Mouse (Mus musculus): ENCODE data around the gene Samd4. TPM values are rescaled to one million over a fixed set of nuclear protein-coding genes. Genes with fewer than 3 reads are reported as not detected.

Samd4 gene
- polyA plus RNA-seq, 1 experiment from 2014 or later = 5.0 TPM

- Histone ChIP-seq H3K4me1 (ENCODE audit: control insufficient read depth, insufficient read depth, low read length) (peaks cover 7% of the 10 kb centered on the region; the same call in 1 of the 2 replicates), H3K27ac (ENCODE audit: low read length) (no peak overlapping the region), H3K9me3 (replicated peaks; ENCODE audit: control insufficient read depth, low read length, poor library complexity, severe bottlenecking) (no peaks in the 10 kb centered on the region), H3K4me2 (ENCODE audit: low read length) (no peak overlapping the region), H3K36me3 (ENCODE audit: control insufficient read depth, insufficient read depth, low read length) (no peaks in the 10 kb centered on the region), H3K9ac (ENCODE audit: low read depth, low read length) (no peak overlapping the region), H3K4me3 (ENCODE audit: low read depth, low read length) (no peak overlapping the region), H3K27me3 (ENCODE audit: control insufficient read depth, insufficient read depth, low read depth, low read length) (no peaks in the 10 kb centered on the region)
- no peak for ATAC-seq
- WGBS = 89% methylated on average over 3 of the region's 3 CpGs
These were observed 133.0 kb downstream of the Samd4 start for GRCm38 (mm10) chr14:47015618-47016017.

GRCm38 (mm10) chr14:47017658-47018057 is 135.0 kb downstream of the Samd4 start:
- Histone ChIP-seq H3K4me2 (ENCODE audit: low read length) (no peak overlapping the region), H3K9ac (ENCODE audit: low read depth, low read length) (no peak overlapping the region), H3K36me3 (ENCODE audit: control insufficient read depth, insufficient read depth, low read length) (no peaks in the 10 kb centered on the region), H3K4me3 (ENCODE audit: low read depth, low read length) (no peak overlapping the region), H3K27me3 (ENCODE audit: control insufficient read depth, insufficient read depth, low read depth, low read length) (no peaks in the 10 kb centered on the region), H3K27ac (ENCODE audit: low read length) (no peak overlapping the region), H3K4me1 (ENCODE audit: control insufficient read depth, insufficient read depth, low read length) (no peaks in the 10 kb centered on the region), H3K9me3 (replicated peaks; ENCODE audit: control insufficient read depth, low read length, poor library complexity, severe bottlenecking) (no peaks in the 10 kb centered on the region)
- WGBS = 92% methylated on average over 3 of the region's 3 CpGs
- ATAC-seq = no peak

- WGBS = 67% methylated on average over 10 of the region's 10 CpGs
- H3K4me3 ChIP-seq (ENCODE audit: low read depth, low read length) = no peak overlapping the region
- H3K27ac ChIP-seq (ENCODE audit: low read length) = no peak overlapping the region
- no peak overlapping the region for H3K4me2 ChIP-seq (ENCODE audit: low read length)
- H3K9me3 ChIP-seq (replicated peaks; ENCODE audit: control insufficient read depth, low read length, poor library complexity, severe bottlenecking) = no peaks in the 10 kb centered on the region
- H3K4me1 ChIP-seq (ENCODE audit: control insufficient read depth, insufficient read depth, low read length) = no peaks in the 10 kb centered on the region
- ATAC-seq = no peak
- H3K36me3 ChIP-seq (ENCODE audit: control insufficient read depth, insufficient read depth, low read length) = no peaks in the 10 kb centered on the region
- no peaks in the 10 kb centered on the region for H3K27me3 ChIP-seq (ENCODE audit: control insufficient read depth, insufficient read depth, low read depth, low read length)
- no peak overlapping the region for H3K9ac ChIP-seq (ENCODE audit: low read depth, low read length)
These were observed 138.2 kb downstream of the Samd4 start for GRCm38 (mm10) chr14:47020886-47021285.

GRCm38 (mm10) chr14:47023529-47023928 is 140.9 kb downstream of the Samd4 start:
- no peaks in the 10 kb centered on the region for H3K36me3 ChIP-seq (ENCODE audit: control insufficient read depth, insufficient read depth, low read length)
- no peak for ATAC-seq
- 95% methylated on average over 9 of the region's 9 CpGs for WGBS

GRCm38 (mm10) chr14:47027431-47028118 is 144.9 kb downstream of the Samd4 start:
- no peaks in the 10 kb centered on the region for H3K27me3 ChIP-seq (ENCODE audit: control insufficient read depth, insufficient read depth, low read depth, low read length)
- no peak overlapping the region for H3K9ac ChIP-seq (ENCODE audit: low read depth, low read length)
- 82% methylated on average over 6 of the region's 6 CpGs for WGBS
- no peaks in the 10 kb centered on the region for H3K4me1 ChIP-seq (ENCODE audit: control insufficient read depth, insufficient read depth, low read length)
- H3K9me3 ChIP-seq (replicated peaks; ENCODE audit: control insufficient read depth, low read length, poor library complexity, severe bottlenecking) = no peaks in the 10 kb centered on the region
- H3K4me3 ChIP-seq (ENCODE audit: low read depth, low read length) = no peak overlapping the region
- ATAC-seq = no peak
- H3K4me2 ChIP-seq (ENCODE audit: low read length) = no peak overlapping the region
- H3K36me3 ChIP-seq (ENCODE audit: control insufficient read depth, insufficient read depth, low read length) = no peaks in the 10 kb centered on the region
- H3K27ac ChIP-seq (ENCODE audit: low read length) = no peak overlapping the region

More at GRCm38 (mm10) chr14:47023529-47023928, 140.9 kb downstream of the Samd4 start:
- Histone ChIP-seq H3K27me3 (ENCODE audit: control insufficient read depth, insufficient read depth, low read depth, low read length) (no peaks in the 10 kb centered on the region), H3K4me1 (ENCODE audit: control insufficient read depth, insufficient read depth, low read length) (no peaks in the 10 kb centered on the region), H3K9me3 (replicated peaks; ENCODE audit: control insufficient read depth, low read length, poor library complexity, severe bottlenecking) (no peaks in the 10 kb centered on the region), H3K4me2 (ENCODE audit: low read length) (no peak overlapping the region), H3K27ac (ENCODE audit: low read length) (no peak overlapping the region), H3K9ac (ENCODE audit: low read depth, low read length) (no peak overlapping the region), H3K4me3 (ENCODE audit: low read depth, low read length) (no peak overlapping the region)

GRCm38 (mm10) chr14:47031542-47031941 is 148.9 kb downstream of the Samd4 start:
- Histone ChIP-seq H3K9me3 (replicated peaks; ENCODE audit: control insufficient read depth, low read length, poor library complexity, severe bottlenecking) (no peaks in the 10 kb centered on the region), H3K4me2 (ENCODE audit: low read length) (no peak overlapping the region), H3K27me3 (ENCODE audit: control insufficient read depth, insufficient read depth, low read depth, low read length) (no peaks in the 10 kb centered on the region), H3K4me3 (ENCODE audit: low read depth, low read length) (no peak overlapping the region), H3K27ac (ENCODE audit: low read length) (no peak overlapping the region), H3K36me3 (ENCODE audit: control insufficient read depth, insufficient read depth, low read length) (no peaks in the 10 kb centered on the region), H3K9ac (ENCODE audit: low read depth, low read length) (no peak overlapping the region), H3K4me1 (ENCODE audit: control insufficient read depth, insufficient read depth, low read length) (no peaks in the 10 kb centered on the region)
- 97% methylated on average over 2 of the region's 2 CpGs for WGBS
- ATAC-seq = no peak

GRCm38 (mm10) chr14:47032140-47032539 is 149.5 kb downstream of the Samd4 start:
- WGBS = 13% methylated on average over 4 of the region's 4 CpGs
- no peak for ATAC-seq

GRCm38 (mm10) chr14:47033423-47033822 is 150.8 kb downstream of the Samd4 start:
- 95% methylated on average over 5 of the region's 5 CpGs for WGBS
- Histone ChIP-seq H3K4me3 (ENCODE audit: low read depth, low read length) (no peak overlapping the region), H3K27me3 (ENCODE audit: control insufficient read depth, insufficient read depth, low read depth, low read length) (no peaks in the 10 kb centered on the region), H3K4me2 (ENCODE audit: low read length) (no peak overlapping the region), H3K9ac (ENCODE audit: low read depth, low read length) (no peak overlapping the region), H3K36me3 (ENCODE audit: control insufficient read depth, insufficient read depth, low read length) (no peaks in the 10 kb centered on the region), H3K4me1 (ENCODE audit: control insufficient read depth, insufficient read depth, low read length) (no peaks in the 10 kb centered on the region), H3K27ac (ENCODE audit: low read length) (no peak overlapping the region), H3K9me3 (replicated peaks; ENCODE audit: control insufficient read depth, low read length, poor library complexity, severe bottlenecking) (no peaks in the 10 kb centered on the region)
- no peak for ATAC-seq

More at GRCm38 (mm10) chr14:47032140-47032539, 149.5 kb downstream of the Samd4 start:
- H3K9ac ChIP-seq (ENCODE audit: low read depth, low read length) = no peak overlapping the region
- H3K4me2 ChIP-seq (ENCODE audit: low read length) = no peak overlapping the region
- no peak overlapping the region for H3K4me3 ChIP-seq (ENCODE audit: low read depth, low read length)
- no peaks in the 10 kb centered on the region for H3K4me1 ChIP-seq (ENCODE audit: control insufficient read depth, insufficient read depth, low read length)
- H3K27ac ChIP-seq (ENCODE audit: low read length) = no peak overlapping the region
- no peaks in the 10 kb centered on the region for H3K9me3 ChIP-seq (replicated peaks; ENCODE audit: control insufficient read depth, low read length, poor library complexity, severe bottlenecking)
- no peaks in the 10 kb centered on the region for H3K36me3 ChIP-seq (ENCODE audit: control insufficient read depth, insufficient read depth, low read length)
- H3K27me3 ChIP-seq (ENCODE audit: control insufficient read depth, insufficient read depth, low read depth, low read length) = no peaks in the 10 kb centered on the region

GRCm38 (mm10) chr14:47041699-47042098 is 159.0 kb downstream of the Samd4 start:
- Histone ChIP-seq H3K4me3 (ENCODE audit: low read depth, low read length) (no peak overlapping the region), H3K9ac (ENCODE audit: low read depth, low read length) (no peak overlapping the region), H3K9me3 (replicated peaks; ENCODE audit: control insufficient read depth, low read length, poor library complexity, severe bottlenecking) (no peaks in the 10 kb centered on the region), H3K4me1 (ENCODE audit: control insufficient read depth, insufficient read depth, low read length) (no peaks in the 10 kb centered on the region), H3K27me3 (ENCODE audit: control insufficient read depth, insufficient read depth, low read depth, low read length) (no peaks in the 10 kb centered on the region), H3K27ac (ENCODE audit: low read length) (no peak overlapping the region), H3K36me3 (ENCODE audit: control insufficient read depth, insufficient read depth, low read length) (no peaks in the 10 kb centered on the region), H3K4me2 (ENCODE audit: low read length) (no peak overlapping the region)
- 94% methylated on average over 3 of the region's 3 CpGs for WGBS
- ATAC-seq = no peak

Measured in midbrain, embryonic 16.5 days (tissue).